Mouse (Mus musculus): ENCODE data around the gene Me1.

The Me1 gene

DNA sequence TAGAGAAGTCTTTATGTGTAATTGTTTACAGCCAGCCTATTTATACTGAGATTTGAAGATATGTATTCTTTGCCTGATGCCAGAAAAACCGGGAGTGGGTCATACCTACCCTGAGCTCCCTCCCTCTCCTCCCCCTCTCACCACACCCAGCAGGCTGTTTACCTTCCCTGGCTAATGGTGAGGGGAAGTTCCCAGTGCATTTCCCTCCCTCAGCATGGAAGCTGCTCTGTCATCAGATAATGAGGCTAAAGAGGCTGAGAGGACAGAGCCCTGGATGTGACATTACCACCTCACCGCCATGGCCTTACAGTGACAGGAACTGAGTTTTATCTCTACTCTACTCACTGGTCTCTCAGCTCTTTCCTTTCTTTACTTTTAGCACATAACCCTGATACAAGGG is 6.1 kb upstream of the Me1 start:
- DNase-seq, result no peak

GRCm38 (mm10) chr9:86701264-86701663 is 5.5 kb upstream of the Me1 start:
- DNase-seq, result peak; percentile 48

DNA sequence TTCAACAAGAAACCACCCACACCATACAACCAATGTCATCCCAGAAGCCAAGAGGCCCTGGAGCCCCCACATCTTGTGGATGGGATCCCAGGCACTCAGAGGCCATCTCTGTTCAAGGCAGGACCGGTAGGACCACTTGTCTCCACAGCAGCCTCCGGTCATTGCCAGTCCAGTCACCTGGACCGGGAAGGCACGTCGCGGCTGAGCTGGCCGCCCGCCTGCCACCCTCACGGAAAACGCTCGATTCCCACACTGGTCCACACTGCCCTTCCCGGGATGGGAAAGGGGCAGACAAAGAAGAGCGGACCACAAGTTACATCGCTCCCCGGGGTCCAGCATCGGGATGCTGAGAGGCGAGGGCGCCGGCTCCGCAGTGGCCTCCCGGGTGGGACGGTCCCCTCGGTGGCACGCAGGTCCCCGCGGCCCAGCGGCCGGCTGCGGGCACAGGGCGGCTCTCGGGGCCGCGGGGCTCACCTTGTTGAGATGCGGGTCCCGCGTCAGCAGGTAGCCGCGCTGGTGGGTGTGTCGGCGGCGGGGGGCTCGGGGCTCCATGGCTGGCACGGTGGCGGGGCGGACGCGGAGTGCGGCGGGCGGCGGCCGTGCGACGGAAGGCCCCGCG is 445 bp downstream of the Me1 start:
- DNase-seq, result peak; percentile 51

GRCm38 (mm10) chr9:86694644-86695043 is 1.1 kb downstream of the Me1 start:
- no peak for DNase-seq

DNA sequence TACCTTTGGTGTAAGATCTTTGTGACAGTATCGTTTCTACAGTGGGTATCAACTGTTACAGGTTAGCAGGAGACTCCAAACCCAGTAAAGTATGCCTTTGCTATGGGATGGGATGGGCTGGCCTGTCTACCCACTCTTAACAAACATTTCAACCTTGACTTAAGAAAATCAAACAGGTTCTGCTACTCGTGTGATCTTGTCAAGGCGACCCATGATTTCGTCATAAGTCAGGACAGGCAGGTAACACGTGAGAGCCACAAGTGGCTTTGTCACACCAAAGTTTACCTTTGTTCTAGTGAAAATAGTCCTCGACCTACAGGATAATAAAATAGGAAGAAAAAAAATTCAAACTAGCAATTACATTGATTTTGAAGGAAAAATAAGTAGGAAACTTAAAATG is 1.8 kb downstream of the Me1 start:
- no peak for DNase-seq

DNA sequence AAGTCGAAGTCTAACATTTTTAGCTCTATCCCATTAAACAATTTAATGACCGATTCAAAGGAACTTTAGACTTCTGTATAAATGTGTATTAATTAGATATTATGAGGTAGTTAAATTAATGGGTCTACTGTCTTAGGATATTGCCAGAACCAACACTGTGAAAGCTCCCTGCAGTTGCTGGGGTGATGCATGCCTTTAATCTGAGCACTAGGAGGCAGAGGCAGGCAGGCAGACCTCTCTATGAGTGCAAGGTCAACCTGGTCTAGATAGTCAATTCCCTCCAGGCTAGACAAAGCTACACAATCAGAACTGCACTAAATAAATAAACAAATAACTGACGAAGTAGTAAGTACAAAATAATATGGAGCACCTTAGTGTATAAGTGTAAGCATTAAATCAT is 3.1 kb downstream of the Me1 start:
- DNase-seq, result no peak

DNA sequence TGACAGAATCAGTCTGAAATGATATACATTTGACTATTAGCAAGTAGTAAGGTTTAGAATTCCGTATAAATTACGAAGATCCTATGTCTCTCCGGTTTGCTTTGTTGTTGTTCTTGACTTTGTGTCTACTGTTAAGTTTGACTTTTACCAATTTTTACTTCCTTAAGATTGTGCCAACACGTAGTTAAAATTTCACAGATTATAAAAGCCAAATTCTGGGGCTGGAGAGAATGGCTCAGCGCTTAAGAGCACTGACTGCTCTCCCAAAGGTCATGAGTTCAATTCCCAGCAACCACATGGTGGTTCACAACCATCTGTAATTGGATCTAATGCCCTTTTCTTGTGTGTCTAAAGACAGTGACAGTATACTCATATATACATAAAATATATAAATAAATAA is 3.5 kb downstream of the Me1 start:
- DNase-seq, result no peak

DNA sequence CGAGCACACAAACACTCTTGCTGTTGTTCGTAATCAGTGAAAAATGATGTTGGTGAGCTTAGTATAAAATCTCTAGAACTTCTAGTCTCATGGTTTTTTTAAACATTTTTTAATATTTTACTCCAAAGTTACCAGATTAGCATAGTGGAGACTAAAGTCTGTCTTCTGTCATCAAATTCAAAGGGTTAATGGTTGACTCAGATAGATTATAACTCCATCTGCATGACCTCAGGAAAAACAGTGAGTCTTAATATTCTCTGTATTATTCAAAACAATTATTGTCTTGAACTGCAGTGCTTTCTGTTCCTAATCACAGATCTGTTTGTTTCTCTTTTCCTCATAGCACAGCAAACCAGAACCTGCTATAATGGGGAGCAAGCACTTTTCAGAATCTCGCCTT is 4.7 kb downstream of the Me1 start:
- no peak for DNase-seq

DNA sequence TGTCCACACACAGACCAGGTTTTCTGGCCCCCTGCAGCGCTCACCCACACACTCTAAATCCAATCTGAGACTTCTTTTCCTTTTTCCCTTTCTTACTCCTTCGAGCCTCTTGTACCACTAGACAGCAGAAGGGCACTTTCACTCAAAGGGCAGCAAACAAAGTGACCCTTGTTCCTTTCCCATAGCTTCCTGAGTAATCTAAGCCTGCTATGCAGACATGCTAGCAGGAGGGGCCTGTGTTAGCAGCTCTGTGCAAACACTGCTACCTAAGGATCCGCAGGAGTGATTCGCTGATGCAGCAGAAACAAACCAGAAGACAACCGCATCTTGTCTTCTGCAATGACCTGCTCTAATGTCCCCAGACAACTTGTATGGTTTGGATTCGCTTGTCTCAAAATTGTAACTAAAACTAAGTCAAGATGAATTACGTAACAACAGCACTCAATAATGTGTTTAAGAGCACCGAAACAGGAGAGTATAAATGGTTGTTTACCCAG is 12.0 kb downstream of the Me1 start:
- DNase-seq, result no peak

GRCm38 (mm10) chr9:86682844-86683243 is 12.9 kb downstream of the Me1 start:
- DNase-seq, result no peak

DNA sequence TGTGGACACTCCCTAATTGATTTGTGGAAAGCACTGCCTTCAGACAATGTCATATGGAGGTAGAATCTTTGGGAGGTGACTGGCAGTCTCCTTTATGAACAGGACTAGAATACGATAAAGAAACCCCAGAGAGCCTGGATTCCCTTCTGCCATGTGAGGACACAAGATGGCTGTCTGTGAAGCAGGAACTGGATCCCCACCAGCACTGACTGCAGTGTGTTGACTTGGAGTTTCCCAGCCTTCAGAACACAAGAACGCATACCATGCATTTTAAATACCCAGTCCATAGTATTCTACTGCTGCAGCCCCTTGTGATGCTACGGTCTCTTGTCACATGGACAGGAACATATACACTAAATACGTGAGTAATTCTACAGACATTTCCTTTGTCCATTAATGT is 13.5 kb downstream of the Me1 start:
- DNase-seq, result no peak

DNA sequence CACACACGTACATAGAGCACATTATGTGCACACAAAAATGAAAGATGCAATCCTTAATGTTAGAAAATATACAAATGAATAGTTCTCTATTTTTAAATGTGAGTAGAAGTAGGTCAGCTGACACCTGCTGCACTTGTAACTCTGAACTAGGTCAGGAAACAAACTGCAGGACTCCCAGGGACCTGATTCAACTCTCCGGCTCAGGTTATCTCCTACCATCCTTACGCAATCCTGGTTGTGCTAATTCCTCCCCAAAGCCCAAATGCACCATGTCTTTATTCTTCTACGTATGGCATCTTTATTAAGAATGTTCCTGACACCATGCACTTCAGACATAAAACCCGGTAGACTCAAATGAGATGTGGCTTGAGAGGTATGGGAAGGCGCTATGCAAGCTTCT is 15.3 kb downstream of the Me1 start:
- DNase-seq, result no peak

DNA sequence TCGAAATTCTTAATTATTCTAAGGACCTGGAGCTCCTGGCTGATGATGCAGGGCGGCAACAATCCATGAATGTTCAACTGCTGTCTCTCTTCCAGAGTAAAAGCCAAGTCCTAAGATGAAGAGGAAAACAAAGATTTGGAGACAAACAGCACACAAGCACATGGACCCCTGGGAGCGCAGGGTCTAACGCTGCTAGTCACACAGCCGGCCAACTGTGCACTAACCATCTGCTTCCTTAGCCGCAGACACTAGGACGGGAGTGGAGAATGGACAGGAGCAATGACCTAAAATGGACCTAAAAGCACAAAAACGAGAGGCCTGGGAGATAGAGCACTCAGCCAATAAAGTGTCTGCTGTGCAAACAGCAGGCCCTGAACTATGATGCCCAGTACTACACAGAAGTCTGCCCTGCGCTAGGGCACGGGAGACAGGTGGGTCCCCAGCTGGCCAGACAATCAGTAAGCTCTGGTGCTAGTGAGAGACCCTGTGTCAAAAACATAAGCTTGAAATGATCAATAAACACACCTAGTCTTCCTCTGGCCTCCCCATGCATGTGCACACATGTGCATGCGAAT is 15.8 kb downstream of the Me1 start:
- DNase-seq, result no peak

DNA sequence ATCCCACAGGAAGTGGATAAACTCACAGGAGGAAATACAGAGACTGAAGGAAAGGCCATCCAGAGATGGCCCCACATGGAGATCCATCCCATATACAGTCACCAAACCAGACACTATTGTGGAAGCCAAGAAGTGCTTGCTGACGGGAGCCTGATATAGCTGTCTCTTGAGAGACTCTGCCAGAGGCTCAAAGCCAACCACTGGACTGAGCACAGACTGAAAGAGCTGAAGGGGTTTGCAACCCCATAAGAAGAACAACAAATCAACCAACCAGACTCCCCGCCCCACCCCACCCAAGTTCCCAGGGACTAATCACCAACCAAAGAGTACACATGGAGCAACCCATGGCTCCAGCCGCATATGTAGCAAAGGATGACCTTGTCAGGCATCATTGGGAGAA is 19.5 kb downstream of the Me1 start:
- DNase-seq, result no peak

GRCm38 (mm10) chr9:86675426-86675825 is 20.3 kb downstream of the Me1 start:
- DNase-seq, result no peak

DNA sequence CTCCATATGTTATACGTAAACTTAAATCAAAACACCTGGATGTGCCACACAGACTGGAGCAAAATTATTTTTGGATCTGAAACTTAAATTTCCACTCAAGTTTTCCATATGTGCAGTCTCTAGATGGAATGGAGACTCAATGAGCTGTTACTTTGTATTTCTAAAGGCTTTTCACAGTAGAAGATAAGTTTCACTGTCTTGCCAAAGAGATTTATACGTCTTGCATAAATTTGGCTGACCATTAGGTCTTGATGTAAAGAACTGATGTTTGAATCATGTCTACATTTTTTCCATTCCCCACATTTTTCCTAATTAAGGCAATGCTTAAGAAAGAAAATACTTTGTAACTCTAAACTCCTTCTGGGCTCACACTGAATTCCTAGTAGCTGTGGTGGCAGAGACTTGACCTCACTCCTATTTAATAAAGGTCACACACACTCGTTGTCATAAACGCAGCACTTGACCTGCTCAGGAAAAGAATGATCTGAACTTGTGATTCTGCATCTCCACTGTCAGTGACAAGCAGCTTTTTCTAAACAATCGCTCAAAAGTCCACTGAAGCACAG is 22.8 kb downstream of the Me1 start:
- no peak for DNase-seq

GRCm38 (mm10) chr9:86668590-86669252 is 27.0 kb downstream of the Me1 start:
- DNase-seq, result peak; percentile 83

- DNase-seq, result no peak
Measured at GRCm38 (mm10) chr9:86667138-86667750, 28.5 kb downstream of the Me1 start.

DNA sequence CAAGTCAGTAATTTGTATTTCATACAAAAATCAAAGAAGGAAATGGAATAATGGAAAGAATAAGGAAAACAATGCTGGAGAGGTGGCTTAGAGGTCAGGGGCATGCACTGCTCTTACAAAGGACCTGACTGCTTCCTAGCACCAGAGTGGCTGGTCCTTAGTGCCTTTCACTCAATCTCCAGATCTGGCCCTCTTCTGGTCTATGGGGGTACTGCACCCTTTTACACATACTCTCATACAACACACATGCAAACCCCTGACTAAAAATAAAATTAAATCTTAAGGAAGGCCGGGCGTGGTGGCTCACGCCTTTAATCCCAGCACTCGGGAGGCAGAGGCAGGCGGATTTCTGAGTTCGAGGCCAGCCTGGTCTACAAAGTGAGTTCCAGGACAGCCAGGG is 34.1 kb downstream of the Me1 start:
- peak; percentile 26 for DNase-seq

DNA sequence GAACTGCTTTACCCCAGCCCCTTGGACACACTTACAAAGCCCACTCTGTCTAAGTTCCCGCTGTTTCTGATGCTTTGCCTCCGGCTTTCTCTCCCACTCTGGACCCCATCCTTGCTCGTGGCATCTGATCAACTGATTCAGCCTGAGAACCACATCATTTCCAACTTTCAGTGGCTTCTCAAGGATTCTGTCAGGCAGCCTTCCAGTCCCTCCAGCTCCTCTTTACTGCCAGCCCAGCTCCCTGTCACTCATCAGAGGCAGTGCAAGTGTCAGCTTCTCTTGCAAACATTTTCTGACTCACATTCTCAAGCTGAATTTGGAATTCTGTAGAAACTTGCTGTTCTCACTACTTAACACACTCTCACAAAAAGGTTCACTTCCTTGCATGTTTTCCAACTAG is 34.5 kb downstream of the Me1 start:
- no peak for DNase-seq

DNA sequence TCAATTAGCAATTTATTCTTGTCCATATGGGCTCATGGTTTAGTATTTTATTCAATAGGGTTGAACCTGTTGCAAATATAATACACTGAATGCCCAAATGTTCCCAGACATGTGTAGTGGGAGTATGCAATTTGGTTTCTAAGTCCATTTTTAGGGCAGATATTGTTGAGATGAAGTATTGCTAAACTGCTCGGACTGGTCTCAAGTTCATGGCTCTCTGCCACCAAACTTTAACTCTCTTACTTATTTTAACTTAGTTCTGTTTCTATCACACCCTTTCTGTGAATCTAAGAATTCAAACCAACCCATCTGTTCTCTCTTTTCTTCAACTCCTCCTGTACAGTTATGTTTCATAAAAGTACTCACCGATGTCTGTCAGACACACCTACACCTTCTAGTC is 35.4 kb downstream of the Me1 start:
- no peak for DNase-seq

- no peak for DNase-seq
Measured at GRCm38 (mm10) chr9:86658347-86658746, 37.4 kb downstream of the Me1 start.

- no peak for DNase-seq
Measured at GRCm38 (mm10) chr9:86652194-86652593, 43.6 kb downstream of the Me1 start.

DNA sequence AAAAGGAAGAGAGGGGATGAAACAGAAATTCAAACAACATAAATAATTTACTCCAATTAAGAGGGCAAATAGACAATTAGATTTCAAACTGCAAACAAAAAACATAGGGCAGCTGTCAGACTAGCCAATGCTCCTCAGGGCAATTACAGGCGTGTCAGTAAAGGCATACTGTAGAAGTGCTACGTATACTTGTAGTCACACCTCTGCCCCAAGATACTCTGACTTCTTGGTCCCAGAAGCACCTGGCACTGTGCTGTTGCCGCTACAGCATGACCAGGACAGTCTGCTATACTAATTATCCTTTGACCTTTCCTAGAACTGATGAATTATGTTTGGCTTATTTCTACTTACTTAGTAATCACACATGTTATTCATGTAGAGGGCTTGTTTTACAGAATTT is 44.5 kb downstream of the Me1 start:
- no peak for DNase-seq
